Mouse (Mus musculus): ENCODE measurements around the gene Apbb1ip. TPM values are rescaled to one million over a fixed set of nuclear protein-coding genes. Genes with fewer than 3 reads are reported as not detected.
A peak's percentile ranks its signal among the peaks of the same experiment; 100 is the strongest.

The Apbb1ip gene
- 0.35 and 0.77 TPM in 2 replicates for polyA plus RNA-seq (2014; fragmentation: Nextera tagmentation; extraction: Ambion mirVana)

GRCm38 (mm10) chr2:22773549-22774180, at the start of gene Apbb1ip:
Gene Apbb1ip (plus strand): TSS chr2:22774094.
- ATAC-seq (ENCODE audit: insufficient number of reproducible peaks, low FRiP score, low TSS enrichment, low read depth), result peak; percentile 26; the same call in 1 of the 2 replicates

GRCm38 (mm10) chr2:22727113-22727512, 46.8 kb upstream of the Apbb1ip start:
- WGBS, result 84% methylated on average over 1 of the region's 1 CpGs
- Histone ChIP-seq H3K27me3 (ENCODE audit: control insufficient read depth, insufficient read depth, low read length) (no peaks in the 10 kb centered on the region), H3K4me2 (ENCODE audit: low read depth, severe bottlenecking) (no peak overlapping the region), H3K4me1 (ENCODE audit: control insufficient read depth, insufficient read depth, low read length) (no peaks in the 10 kb centered on the region), H3K27ac (replicated peaks; ENCODE audit: low read depth, low read length) (no peak overlapping the region), H3K4me3 (ENCODE audit: low read depth, low read length) (no peak overlapping the region), H3K9me3 (ENCODE audit: control insufficient read depth, low read length) (no peaks in the 10 kb centered on the region), H3K36me3 (ENCODE audit: control insufficient read depth, insufficient read depth, low read length) (no peaks in the 10 kb centered on the region), H3K9ac (ENCODE audit: low read length) (no peak overlapping the region)
- no peak for ATAC-seq (ENCODE audit: insufficient number of reproducible peaks, low FRiP score, low TSS enrichment, low read depth)
- DNase-seq (ENCODE audit: low spot score), result no peak

More at GRCm38 (mm10) chr2:22773549-22774180, at the start of gene Apbb1ip:
- no peak for DNase-seq (ENCODE audit: low spot score)
- no peaks in the 10 kb centered on the region for H3K36me3 ChIP-seq (ENCODE audit: control insufficient read depth, insufficient read depth, low read length)
- WGBS, result 26% methylated on average over 9 of the region's 9 CpGs
- H3K4me1 ChIP-seq (ENCODE audit: control insufficient read depth, insufficient read depth, low read length), result no peaks in the 10 kb centered on the region
- H3K4me3 ChIP-seq (ENCODE audit: low read depth, low read length), result peak within 1 kb of the TSS; percentile 28
- H3K27me3 ChIP-seq (ENCODE audit: control insufficient read depth, insufficient read depth, low read length), result no peaks in the 10 kb centered on the region
- H3K4me2 ChIP-seq (ENCODE audit: low read depth, severe bottlenecking), result peak within 1 kb of the TSS; percentile 84
- peak within 1 kb of the TSS; percentile 49 for H3K9ac ChIP-seq (ENCODE audit: low read length)
- H3K27ac ChIP-seq (replicated peaks; ENCODE audit: low read depth, low read length), result no peak within 1 kb of the TSS
- no peaks in the 10 kb centered on the region for H3K9me3 ChIP-seq (ENCODE audit: control insufficient read depth, low read length)

- H3K4me3 ChIP-seq (ENCODE audit: low read depth, low read length), result no peak overlapping the region
- H3K4me1 ChIP-seq (ENCODE audit: control insufficient read depth, insufficient read depth, low read length), result no peaks in the 10 kb centered on the region
- H3K4me2 ChIP-seq (ENCODE audit: low read depth, severe bottlenecking), result no peak overlapping the region
- H3K27me3 ChIP-seq (ENCODE audit: control insufficient read depth, insufficient read depth, low read length), result no peaks in the 10 kb centered on the region
- WGBS, result 78% methylated on average over 2 of the region's 2 CpGs
- H3K9ac ChIP-seq (ENCODE audit: low read length), result no peak overlapping the region
- H3K9me3 ChIP-seq (ENCODE audit: control insufficient read depth, low read length), result no peaks in the 10 kb centered on the region
- ATAC-seq (ENCODE audit: insufficient number of reproducible peaks, low FRiP score, low TSS enrichment, low read depth), result no peak
- H3K27ac ChIP-seq (replicated peaks; ENCODE audit: low read depth, low read length), result no peak overlapping the region
- H3K36me3 ChIP-seq (ENCODE audit: control insufficient read depth, insufficient read depth, low read length), result no peaks in the 10 kb centered on the region
- no peak for DNase-seq (ENCODE audit: low spot score)
These were observed 37.8 kb upstream of the Apbb1ip start for GRCm38 (mm10) chr2:22736134-22736533.

- no peak for ATAC-seq (ENCODE audit: insufficient number of reproducible peaks, low FRiP score, low TSS enrichment, low read depth)
- H3K36me3 ChIP-seq (ENCODE audit: control insufficient read depth, insufficient read depth, low read length), result no peaks in the 10 kb centered on the region
- no peaks in the 10 kb centered on the region for H3K4me1 ChIP-seq (ENCODE audit: control insufficient read depth, insufficient read depth, low read length)
- no peak overlapping the region for H3K4me3 ChIP-seq (ENCODE audit: low read depth, low read length)
- no peaks in the 10 kb centered on the region for H3K27me3 ChIP-seq (ENCODE audit: control insufficient read depth, insufficient read depth, low read length)
- no peak overlapping the region for H3K27ac ChIP-seq (replicated peaks; ENCODE audit: low read depth, low read length)
- WGBS, result 92% methylated on average over 1 of the region's 1 CpGs
- no peak overlapping the region for H3K9ac ChIP-seq (ENCODE audit: low read length)
- DNase-seq (ENCODE audit: low spot score), result no peak
- no peak overlapping the region for H3K4me2 ChIP-seq (ENCODE audit: low read depth, severe bottlenecking)
- H3K9me3 ChIP-seq (ENCODE audit: control insufficient read depth, low read length), result no peaks in the 10 kb centered on the region
These were observed 34.5 kb upstream of the Apbb1ip start for GRCm38 (mm10) chr2:22739369-22739768.

GRCm38 (mm10) chr2:22740441-22740840, 33.5 kb upstream of the Apbb1ip start:
- no peaks in the 10 kb centered on the region for H3K27me3 ChIP-seq (ENCODE audit: control insufficient read depth, insufficient read depth, low read length)
- H3K4me2 ChIP-seq (ENCODE audit: low read depth, severe bottlenecking), result no peak overlapping the region
- ATAC-seq (ENCODE audit: insufficient number of reproducible peaks, low FRiP score, low TSS enrichment, low read depth) (no peak), DNase-seq (ENCODE audit: low spot score) (no peak)
- 84% methylated on average over 1 of the region's 1 CpGs for WGBS
- H3K9ac ChIP-seq (ENCODE audit: low read length), result no peak overlapping the region
- no peaks in the 10 kb centered on the region for H3K9me3 ChIP-seq (ENCODE audit: control insufficient read depth, low read length)
- no peaks in the 10 kb centered on the region for H3K4me1 ChIP-seq (ENCODE audit: control insufficient read depth, insufficient read depth, low read length)
- no peak overlapping the region for H3K27ac ChIP-seq (replicated peaks; ENCODE audit: low read depth, low read length)
- H3K36me3 ChIP-seq (ENCODE audit: control insufficient read depth, insufficient read depth, low read length), result no peaks in the 10 kb centered on the region
- no peak overlapping the region for H3K4me3 ChIP-seq (ENCODE audit: low read depth, low read length)

GRCm38 (mm10) chr2:22741222-22741621, 32.7 kb upstream of the Apbb1ip start:
- H3K4me3 ChIP-seq (ENCODE audit: low read depth, low read length), result no peak overlapping the region
- H3K27me3 ChIP-seq (ENCODE audit: control insufficient read depth, insufficient read depth, low read length), result no peaks in the 10 kb centered on the region
- H3K9me3 ChIP-seq (ENCODE audit: control insufficient read depth, low read length), result no peaks in the 10 kb centered on the region
- H3K9ac ChIP-seq (ENCODE audit: low read length), result no peak overlapping the region
- no peak overlapping the region for H3K4me2 ChIP-seq (ENCODE audit: low read depth, severe bottlenecking)
- H3K36me3 ChIP-seq (ENCODE audit: control insufficient read depth, insufficient read depth, low read length), result no peaks in the 10 kb centered on the region
- no peak for ATAC-seq (ENCODE audit: insufficient number of reproducible peaks, low FRiP score, low TSS enrichment, low read depth)
- 65% methylated on average over 3 of the region's 3 CpGs for WGBS
- DNase-seq (ENCODE audit: low spot score), result no peak
- no peak overlapping the region for H3K27ac ChIP-seq (replicated peaks; ENCODE audit: low read depth, low read length)
- no peaks in the 10 kb centered on the region for H3K4me1 ChIP-seq (ENCODE audit: control insufficient read depth, insufficient read depth, low read length)

GRCm38 (mm10) chr2:22744121-22744761, 29.7 kb upstream of the Apbb1ip start:
- H3K36me3 ChIP-seq (ENCODE audit: control insufficient read depth, insufficient read depth, low read length), result no peaks in the 10 kb centered on the region
- H3K27me3 ChIP-seq (ENCODE audit: control insufficient read depth, insufficient read depth, low read length), result no peaks in the 10 kb centered on the region
- under 1% methylated on average over 27 of the region's 38 CpGs for WGBS
- no peaks in the 10 kb centered on the region for H3K9me3 ChIP-seq (ENCODE audit: control insufficient read depth, low read length)
- ATAC-seq (ENCODE audit: insufficient number of reproducible peaks, low FRiP score, low TSS enrichment, low read depth), result no peak
- H3K9ac ChIP-seq (ENCODE audit: low read length), result 0 out of 2 replicates have a peak overlapping the region, but pooled peaks have one; percentile 43
- no peak overlapping the region for H3K27ac ChIP-seq (replicated peaks; ENCODE audit: low read depth, low read length)
- DNase-seq (ENCODE audit: low spot score), result peak; percentile 75
- no peaks in the 10 kb centered on the region for H3K4me1 ChIP-seq (ENCODE audit: control insufficient read depth, insufficient read depth, low read length)
- H3K4me2 ChIP-seq (ENCODE audit: low read depth, severe bottlenecking), result no peak overlapping the region
- no peak overlapping the region for H3K4me3 ChIP-seq (ENCODE audit: low read depth, low read length)

GRCm38 (mm10) chr2:22744876-22745275, 29.0 kb upstream of the Apbb1ip start:
- no peak for ATAC-seq (ENCODE audit: insufficient number of reproducible peaks, low FRiP score, low TSS enrichment, low read depth)
- DNase-seq (ENCODE audit: low spot score), result peak; percentile 66
- no peak overlapping the region for H3K4me3 ChIP-seq (ENCODE audit: low read depth, low read length)
- H3K4me2 ChIP-seq (ENCODE audit: low read depth, severe bottlenecking), result no peak overlapping the region
- H3K27ac ChIP-seq (replicated peaks; ENCODE audit: low read depth, low read length), result no peak overlapping the region
- 2% methylated on average over 19 of the region's 19 CpGs for WGBS
- H3K9ac ChIP-seq (ENCODE audit: low read length), result no peak overlapping the region
- no peaks in the 10 kb centered on the region for H3K9me3 ChIP-seq (ENCODE audit: control insufficient read depth, low read length)
- no peaks in the 10 kb centered on the region for H3K27me3 ChIP-seq (ENCODE audit: control insufficient read depth, insufficient read depth, low read length)
- no peaks in the 10 kb centered on the region for H3K36me3 ChIP-seq (ENCODE audit: control insufficient read depth, insufficient read depth, low read length)
- H3K4me1 ChIP-seq (ENCODE audit: control insufficient read depth, insufficient read depth, low read length), result no peaks in the 10 kb centered on the region
